14 mouse cellular contexts compared by ENCODE assay signal in genomic region chr12:86838181-86838580, GRCm38 (mm10). TPM values are rescaled to one million over a fixed set of nuclear protein-coding genes. Genes with fewer than 3 reads are reported as not detected.
DNase-seq lines count a peak whose midpoint lies in the region; ATAC-seq lines count a peak whose summit lies in the region.
"Had no signal": no experiment of that assay in that cellular context is flagged by ENCODE, and none has a peak within 500 bp of the region (broad histone marks: within the 10 kb centered on the region; RNA-seq: fewer than 3 reads in every experiment).

No protein-coding gene starts in this region.

- no peak overlapping the region for H3K9ac ChIP-seq in kidney, embryonic 16.5 days (replicated peaks; ENCODE audit: low read length)
- H3K9ac ChIP-seq in heart, embryonic 12.5 days = 0 out of 2 replicates have a peak overlapping the region, but pooled peaks have one; percentile 1
- no peak overlapping the region for H3K9ac ChIP-seq in limb, embryonic 15.5 days
- H3K9ac ChIP-seq: limb, embryonic 13.5 days; midbrain, embryonic 12.5 days had no signal

- H3K36me3 ChIP-seq in kidney, embryonic 16.5 days (ENCODE audit: insufficient read depth, low read length) = no peaks in the 10 kb centered on the region
- no peaks in the 10 kb centered on the region for H3K36me3 ChIP-seq in heart, embryonic 12.5 days
- H3K36me3 ChIP-seq in limb, embryonic 15.5 days = no peaks in the 10 kb centered on the region
- H3K36me3 ChIP-seq: limb, embryonic 13.5 days; midbrain, embryonic 12.5 days had no signal

- H3K4me2 ChIP-seq in kidney, embryonic 16.5 days (replicated peaks; ENCODE audit: low read depth, low read length) = no peak overlapping the region
- no peak overlapping the region for H3K4me2 ChIP-seq in heart, embryonic 12.5 days
- no peak overlapping the region for H3K4me2 ChIP-seq in limb, embryonic 15.5 days
- H3K4me2 ChIP-seq: limb, embryonic 13.5 days; midbrain, embryonic 12.5 days had no signal

- peaks cover 34% of the 10 kb centered on the region for H3K4me1 ChIP-seq in kidney, embryonic 16.5 days (ENCODE audit: insufficient read depth, low read length)
- H3K4me1 ChIP-seq in heart, embryonic 12.5 days (replicated peaks) = peaks cover 48% of the 10 kb centered on the region
- peaks cover 28% of the 10 kb centered on the region for H3K4me1 ChIP-seq in limb, embryonic 15.5 days

- H3K27ac ChIP-seq in kidney, embryonic 16.5 days (ENCODE audit: low read length) = 0 out of 2 replicates have a peak overlapping the region, but pooled peaks have one; percentile 4
- peak overlapping the region; percentile 65 for H3K27ac ChIP-seq in heart, embryonic 12.5 days (ENCODE audit: poor library complexity, severe bottlenecking)
- H3K27ac ChIP-seq in limb, embryonic 15.5 days = peak overlapping the region; percentile 64
- H3K27ac ChIP-seq: hindbrain, postnatal 0 days; limb, embryonic 13.5 days; midbrain, embryonic 12.5 days had no signal

- intact Hi-C loops in gastrocnemius, postnatal 14 days (cut with DNase I; ENCODE audit: low total_unique reads) = no loop called here

- H3K27me3 ChIP-seq in kidney, embryonic 16.5 days (ENCODE audit: insufficient read depth, low read length) = no peaks in the 10 kb centered on the region
- H3K27me3 ChIP-seq in heart, embryonic 12.5 days (replicated peaks) = no peaks in the 10 kb centered on the region
- no peaks in the 10 kb centered on the region for H3K27me3 ChIP-seq in limb, embryonic 15.5 days
- H3K27me3 ChIP-seq: limb, embryonic 13.5 days; Patski had no signal

- DNase-seq in gastrocnemius, adult 18-20 months (ENCODE audit: low spot score) = peak; percentile 36
- DNase-seq in gastrocnemius, postnatal 14 days = no peak
- no peak for DNase-seq in kidney, postnatal 36 days
- no peak for DNase-seq in ovary, postnatal 10 days (ENCODE audit: low spot score)
- DNase-seq in spleen, postnatal 10 days (ENCODE audit: low spot score in 2 of 2) = no peak
- DNase-seq: kidney, adult 2 months; right cerebral cortex, postnatal 14 days had no signal

- no peaks in the 10 kb centered on the region for H3K9me3 ChIP-seq in kidney, embryonic 16.5 days (ENCODE audit: low read length)
- H3K9me3 ChIP-seq in heart, embryonic 12.5 days (replicated peaks) = no peaks in the 10 kb centered on the region
- no peaks in the 10 kb centered on the region for H3K9me3 ChIP-seq in limb, embryonic 15.5 days
- H3K9me3 ChIP-seq: limb, embryonic 13.5 days; midbrain, embryonic 12.5 days had no signal

- WGBS in kidney, embryonic 16.5 days = 48% methylated on average over 2 of the region's 2 CpGs
- 53% methylated on average over 2 of the region's 2 CpGs for WGBS in heart, embryonic 12.5 days
- 66% methylated on average over 2 of the region's 2 CpGs for WGBS in limb, embryonic 15.5 days

- no peak for ATAC-seq in kidney, embryonic 16.5 days (ENCODE audit: low FRiP score, low TSS enrichment)
- no peak for ATAC-seq in heart, embryonic 12.5 days (ENCODE audit: insufficient number of reproducible peaks, low FRiP score)
- ATAC-seq in limb, embryonic 15.5 days (ENCODE audit: insufficient number of reproducible peaks, low FRiP score, low TSS enrichment, low read depth) = no peak
- ATAC-seq: hindbrain, postnatal 0 days; Patski had no signal

- H3K4me3 ChIP-seq in kidney, embryonic 16.5 days (ENCODE audit: low read length) = no peak overlapping the region
- no peak overlapping the region for H3K4me3 ChIP-seq in heart, embryonic 12.5 days
- H3K4me3 ChIP-seq in limb, embryonic 15.5 days = no peak overlapping the region
- H3K4me3 ChIP-seq: limb, embryonic 13.5 days; midbrain, embryonic 12.5 days had no signal

RNA-seq across cellular contexts. Expression of gene Irf2bpl, which starts 46.4 kb away (rescaled TPM):
- total RNA-seq in gastrocnemius, adult 18-20 months (2021) = 10 to 100 TPM; 20.3 to 24.8 TPM
- total RNA-seq in gastrocnemius, postnatal 14 days (2021) = 10 to 100 TPM; 41.8 to 42.8 TPM
- 30.3 and 30.4 TPM in 2 replicates for polyA plus RNA-seq in kidney, embryonic 16.5 days (2015; fragmentation: Nextera tagmentation; extraction: Ambion mirVana)
- 57.8 and 59.5 TPM in 2 replicates for polyA plus RNA-seq in heart, embryonic 12.5 days (2016; fragmentation: Nextera tagmentation; extraction: Ambion mirVana)
- polyA plus RNA-seq in limb, embryonic 15.5 days (2015; fragmentation: Nextera tagmentation; extraction: Ambion mirVana) = 36.0 and 38.5 TPM in 2 replicates

Comparison
In these comparisons a context has a peak if more than half of its experiments do, and no peak if none do; other contexts are left out.
1. H3K27ac ChIP-seq: peak in every context shown above with its lines; median percentile 65 in heart, embryonic 12.5 days; 64 in limb, embryonic 15.5 days; 4 in kidney, embryonic 16.5 days.